Mouse (Mus musculus): ENCODE measurements around the gene Cryl1.

GRCm38 (mm10) chr14:57297672-57298071 lies 100.7 kb downstream of the Cryl1 start:
- TF ChIP-seq CTCF (IDR thresholded peaks at IDR 0.05; ENCODE audit: insufficient read depth, low read length) (no peak), POLR2A (IDR thresholded peaks at IDR 0.05; ENCODE audit: borderline replicate concordance, extremely low read depth, low read depth, low read length) (no peak)
